Mouse (Mus musculus) hindbrain, embryonic 12.5 days (tissue): ENCODE measurements around the gene Avil. TPM values are rescaled to one million over a fixed set of nuclear protein-coding genes. Genes with fewer than 3 reads are reported as not detected.

Experiments
- ATAC-seq: fragments of 200-750 bp; cut with Nextera tagmentation; 2 replicates; pipeline ENCODE4 v1.8.0; 2017; ENCODE audit warnings: moderate TSS enrichment; ENCODE audit not compliant: low FRiP score
- H3K27ac ChIP-seq: fragments of 300-500 bp; sonication (generic); 2 replicates; pipeline ENCODE4 v1.5.1; 2016; ENCODE audit warnings: mild to moderate bottlenecking
- H3K27me3 ChIP-seq: fragments of 300-500 bp; sonication (generic); 2 replicates; pipeline ENCODE4 v1.6.1; 2016; ENCODE audit warnings: mild to moderate bottlenecking
- H3K36me3 ChIP-seq: fragments of 300-500 bp; sonication (generic); 2 replicates; pipeline ENCODE4 v1.6.1; 2016; ENCODE audit warnings: mild to moderate bottlenecking
- H3K4me1 ChIP-seq: fragments of 300-500 bp; sonication (generic); 2 replicates; pipeline ENCODE4 v1.6.1; 2016
- H3K4me2 ChIP-seq: fragments of 300-500 bp; sonication (generic); replicated peaks from 2 replicates; pipeline ENCODE4 v1.6.1; 2016; ENCODE audit warnings: mild to moderate bottlenecking
- H3K4me3 ChIP-seq: fragments of 300-500 bp; sonication (generic); 2 replicates; pipeline ENCODE4 v1.5.1; 2016; ENCODE audit warnings: mild to moderate bottlenecking
- H3K9ac ChIP-seq: fragments of 300-500 bp; sonication (generic); 2 replicates; pipeline ENCODE4 v1.6.1; 2016; ENCODE audit warnings: mild to moderate bottlenecking, moderate library complexity
- H3K9me3 ChIP-seq: fragments of 300-500 bp; sonication (generic); replicated peaks from 2 replicates; pipeline ENCODE4 v1.6.1; 2016; ENCODE audit warnings: mild to moderate bottlenecking
- WGBS: fragments of 180-500 bp; shearing (Covaris S2); methylation state at CpG from one replicate; pipeline ENCODE4 v1.1.7; 2016; 5-methylcytosine and 5-hydroxymethylcytosine counted together
- polyA plus RNA-seq: library from polyadenylated mRNA; unstranded; fragments of >200 nt; fragmentation: Nextera tagmentation; extraction: Ambion mirVana; gene quantifications from 2 replicates; pipeline ENCODE4 v1.2.1, GENCODE M21; 2016

Gene Avil
- polyA plus RNA-seq = 1.6 and 2.1 TPM in 2 replicates

- no peaks in the 10 kb centered on the region for H3K9me3 ChIP-seq
- no peak for ATAC-seq
- no peak within 1 kb of the TSS for H3K27ac ChIP-seq
- 91% methylated on average over 5 of the region's 5 CpGs for WGBS
- no peak within 1 kb of the TSS for H3K9ac ChIP-seq
- H3K27me3 ChIP-seq = 0 out of 2 replicates have a peak, but pooled peaks cover 3% of the 10 kb centered on the region
- no peak within 1 kb of the TSS for H3K4me3 ChIP-seq
- no peaks in the 10 kb centered on the region for H3K4me1 ChIP-seq
- peaks cover 38% of the 10 kb centered on the region for H3K36me3 ChIP-seq
- no peak within 1 kb of the TSS for H3K4me2 ChIP-seq
Measured at GRCm38 (mm10) chr10:127000529-127000928, at the start of gene Avil. Avil (plus strand) TSS chr10:127000709.

GRCm38 (mm10) chr10:126952375-126952774 is 48.1 kb upstream of the Avil start:
- Histone ChIP-seq H3K4me1 (peaks cover 11% of the 10 kb centered on the region), H3K9me3 (0 out of 2 replicates have a peak, but pooled peaks cover 2% of the 10 kb centered on the region), H3K4me3 (no peak overlapping the region), H3K36me3 (no peaks in the 10 kb centered on the region), H3K27me3 (peaks cover 43% of the 10 kb centered on the region), H3K9ac (no peak overlapping the region), H3K4me2 (no peak overlapping the region), H3K27ac (no peak overlapping the region)
- WGBS = 93% methylated on average over 1 of the region's 1 CpGs
- no peak for ATAC-seq

- H3K4me2 ChIP-seq = no peak overlapping the region
- no peak for ATAC-seq
- no peak overlapping the region for H3K9ac ChIP-seq
- H3K4me3 ChIP-seq = no peak overlapping the region
- peaks cover 16% of the 10 kb centered on the region for H3K4me1 ChIP-seq
- no peaks in the 10 kb centered on the region for H3K36me3 ChIP-seq
- 93% methylated on average over 3 of the region's 3 CpGs for WGBS
- H3K27ac ChIP-seq = no peak overlapping the region
- peaks cover 43% of the 10 kb centered on the region for H3K27me3 ChIP-seq
- H3K9me3 ChIP-seq = 0 out of 2 replicates have a peak, but pooled peaks cover 2% of the 10 kb centered on the region
Measured at GRCm38 (mm10) chr10:126953029-126953471, 47.5 kb upstream of the Avil start.

GRCm38 (mm10) chr10:126956692-126957358 is 43.7 kb upstream of the Avil start:
- Histone ChIP-seq H3K27ac (peak overlapping the region; percentile 72), H3K4me1 (peaks cover 19% of the 10 kb centered on the region), H3K27me3 (peaks cover 57% of the 10 kb centered on the region), H3K4me3 (no peak overlapping the region), H3K4me2 (peak overlapping the region; percentile 48), H3K36me3 (no peaks in the 10 kb centered on the region), H3K9ac (peak overlapping the region; percentile 28; the same call in 1 of the 2 replicates), H3K9me3 (0 out of 2 replicates have a peak, but pooled peaks cover 2% of the 10 kb centered on the region)
- ATAC-seq = no peak
- WGBS = 6% methylated on average over 15 of the region's 15 CpGs

GRCm38 (mm10) chr10:126957359-126958107 is 43.0 kb upstream of the Avil start:
- H3K4me3 ChIP-seq = peak overlapping the region; percentile 3; the same call in 1 of the 2 replicates
- peak overlapping the region; percentile 28; the same call in 1 of the 2 replicates for H3K9ac ChIP-seq
- H3K27me3 ChIP-seq = peaks cover 64% of the 10 kb centered on the region

GRCm38 (mm10) chr10:126960496-126960895 is 40.0 kb upstream of the Avil start:
- Histone ChIP-seq H3K4me2 (no peak overlapping the region), H3K9ac (no peak overlapping the region), H3K4me3 (no peak overlapping the region), H3K27ac (no peak overlapping the region), H3K4me1 (peaks cover 27% of the 10 kb centered on the region), H3K36me3 (no peaks in the 10 kb centered on the region), H3K27me3 (peaks cover 73% of the 10 kb centered on the region), H3K9me3 (no peaks in the 10 kb centered on the region)
- 76% methylated on average over 8 of the region's 8 CpGs for WGBS
- ATAC-seq = no peak

More at GRCm38 (mm10) chr10:126957359-126958107, 43.0 kb upstream of the Avil start:
- Histone ChIP-seq H3K36me3 (no peaks in the 10 kb centered on the region), H3K4me1 (peaks cover 26% of the 10 kb centered on the region), H3K9me3 (no peaks in the 10 kb centered on the region), H3K27ac (peak overlapping the region; percentile 72), H3K4me2 (peak overlapping the region; percentile 48)
- ATAC-seq = peak; percentile 96
- 1% methylated on average over 25 of the region's 25 CpGs for WGBS

GRCm38 (mm10) chr10:126961757-126962156 is 38.8 kb upstream of the Avil start:
- Histone ChIP-seq H3K36me3 (no peaks in the 10 kb centered on the region), H3K9ac (no peak overlapping the region), H3K4me3 (no peak overlapping the region), H3K4me2 (0 out of 2 replicates have a peak overlapping the region, but pooled peaks have one; percentile 6), H3K4me1 (peaks cover 25% of the 10 kb centered on the region), H3K9me3 (no peaks in the 10 kb centered on the region), H3K27me3 (peaks cover 64% of the 10 kb centered on the region), H3K27ac (0 out of 2 replicates have a peak overlapping the region, but pooled peaks have one; percentile 8)
- WGBS = 58% methylated on average over 10 of the region's 10 CpGs
- no peak for ATAC-seq

- Histone ChIP-seq H3K9me3 (no peaks in the 10 kb centered on the region), H3K36me3 (no peaks in the 10 kb centered on the region), H3K27me3 (peaks cover 64% of the 10 kb centered on the region), H3K9ac (no peak overlapping the region), H3K4me2 (peak overlapping the region; percentile 6; the same call in 1 of the 2 replicates), H3K4me1 (peaks cover 19% of the 10 kb centered on the region), H3K27ac (0 out of 2 replicates have a peak overlapping the region, but pooled peaks have one; percentile 8), H3K4me3 (no peak overlapping the region)
- ATAC-seq = no peak
- WGBS = 27% methylated on average over 15 of the region's 15 CpGs
Measured at GRCm38 (mm10) chr10:126962271-126962965, 38.1 kb upstream of the Avil start.

- no peak for ATAC-seq
- no peak overlapping the region for H3K27ac ChIP-seq
- peaks cover 13% of the 10 kb centered on the region for H3K4me1 ChIP-seq
- peaks cover 64% of the 10 kb centered on the region for H3K27me3 ChIP-seq
- no peak overlapping the region for H3K9ac ChIP-seq
- H3K9me3 ChIP-seq = no peaks in the 10 kb centered on the region
- 53% methylated on average over 6 of the region's 6 CpGs for WGBS
- no peaks in the 10 kb centered on the region for H3K36me3 ChIP-seq
- H3K4me3 ChIP-seq = no peak overlapping the region
- no peak overlapping the region for H3K4me2 ChIP-seq
Measured at GRCm38 (mm10) chr10:126962966-126963330, 37.6 kb upstream of the Avil start.

- no peaks in the 10 kb centered on the region for H3K36me3 ChIP-seq
- 84% methylated on average over 8 of the region's 8 CpGs for WGBS
Measured at GRCm38 (mm10) chr10:126963821-126964220, 36.7 kb upstream of the Avil start.

GRCm38 (mm10) chr10:126971363-126972050 is 29.0 kb upstream of the Avil start:
- Histone ChIP-seq H3K9ac (no peak overlapping the region), H3K36me3 (no peaks in the 10 kb centered on the region), H3K27ac (peak overlapping the region; percentile 23; the same call in 1 of the 2 replicates), H3K27me3 (peaks cover 48% of the 10 kb centered on the region), H3K4me3 (0 out of 2 replicates have a peak overlapping the region, but pooled peaks have one; percentile 0), H3K4me1 (peaks cover 17% of the 10 kb centered on the region), H3K4me2 (peak overlapping the region; percentile 41), H3K9me3 (no peaks in the 10 kb centered on the region)
- ATAC-seq = no peak
- 6% methylated on average over 12 of the region's 12 CpGs for WGBS

More at GRCm38 (mm10) chr10:126963821-126964220, 36.7 kb upstream of the Avil start:
- no peak overlapping the region for H3K9ac ChIP-seq
- no peak overlapping the region for H3K27ac ChIP-seq
- peaks cover 63% of the 10 kb centered on the region for H3K27me3 ChIP-seq
- H3K4me3 ChIP-seq = no peak overlapping the region
- no peak overlapping the region for H3K4me2 ChIP-seq
- no peaks in the 10 kb centered on the region for H3K9me3 ChIP-seq
- ATAC-seq = no peak
- peaks cover 13% of the 10 kb centered on the region for H3K4me1 ChIP-seq
